Mouse (Mus musculus) erythroblast, embryonic 14.5 days (primary cell): ENCODE data around the gene Cacna1c. TPM values are rescaled to one million over a fixed set of nuclear protein-coding genes. Genes with fewer than 3 reads are reported as not detected.

Experiments
- H3K27me3 ChIP-seq: 2 replicates; pipeline ENCODE4 v1.6.1; 2012; ENCODE audit warnings: inconsistent platforms; ENCODE audit not compliant: control insufficient read depth
- H3K36me3 ChIP-seq: 2 replicates; pipeline ENCODE4 v1.6.1; 2012; ENCODE audit warnings: mild to moderate bottlenecking, inconsistent platforms; ENCODE audit not compliant: control insufficient read depth
- H3K4me1 ChIP-seq: 2 replicates; pipeline ENCODE4 v1.6.1; 2012; ENCODE audit warnings: inconsistent platforms; ENCODE audit not compliant: control insufficient read depth
- H3K4me3 ChIP-seq: replicated peaks from 2 replicates; pipeline ENCODE3; 2012; ENCODE audit warnings: moderate library complexity, mild to moderate bottlenecking, inconsistent platforms
- H3K9me3 ChIP-seq: 2 replicates; pipeline ENCODE4 v1.6.1; 2012; ENCODE audit warnings: low read length, inconsistent platforms, mixed read lengths; ENCODE audit not compliant: control insufficient read depth
- GATA1 ChIP-seq: IDR thresholded peaks from 2 replicates; pipeline ENCODE4 v1.6.1; 2012; ENCODE audit warnings: low read length, inconsistent platforms, mixed read lengths
- TAL1 ChIP-seq: IDR thresholded peaks from 3 replicates; pipeline ENCODE4 v1.6.1; 2012; ENCODE audit warnings: low read length, inconsistent platforms, mixed read lengths
- polyA plus RNA-seq: library from polyadenylated mRNA; stranded (reverse); fragments of >175 nt; gene quantifications from 2 replicates; pipeline ENCODE4 v1.2.3, GENCODE M21; 2012

Cacna1c gene
- polyA plus RNA-seq, 1 experiment: 0.14 TPM

DNA sequence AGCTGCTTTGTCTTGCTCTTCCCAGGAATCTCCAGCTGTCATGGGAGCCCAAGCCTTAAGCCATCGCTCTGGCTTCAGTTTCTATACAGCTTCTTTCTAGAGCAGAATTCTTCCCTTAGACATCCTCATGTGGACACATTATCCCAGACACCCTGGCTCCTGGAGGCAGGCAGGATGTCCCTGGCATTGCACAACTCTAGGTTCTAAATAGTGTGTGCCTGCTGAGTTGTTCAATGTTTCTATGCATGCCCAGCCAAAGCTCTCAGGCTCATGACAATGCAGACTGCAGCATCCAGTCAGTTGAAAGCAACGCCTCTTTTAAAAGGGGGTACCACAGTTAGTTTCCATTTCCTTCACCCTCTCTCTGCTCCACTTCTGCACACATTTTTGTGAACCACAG lies 230.6 kb downstream of the Cacna1c start:
- peaks cover 4% of the 10 kb centered on the region for H3K27me3 ChIP-seq
- H3K4me1 ChIP-seq: no peaks in the 10 kb centered on the region
- no peaks in the 10 kb centered on the region for H3K9me3 ChIP-seq
- TF ChIP-seq GATA1: no peak
- TF ChIP-seq TAL1: no peak
- H3K4me3 ChIP-seq: no peak overlapping the region
- no peaks in the 10 kb centered on the region for H3K36me3 ChIP-seq

GRCm38 (mm10) chr6:118963806-118964205 lies 232.4 kb downstream of the Cacna1c start:
- Histone ChIP-seq H3K4me3 (no peak overlapping the region), H3K36me3 (no peaks in the 10 kb centered on the region), H3K4me1 (no peaks in the 10 kb centered on the region), H3K27me3 (peaks cover 4% of the 10 kb centered on the region), H3K9me3 (no peaks in the 10 kb centered on the region)
- TF ChIP-seq TAL1 (no peak), GATA1 (no peak)

GRCm38 (mm10) chr6:118963283-118963682 lies 232.9 kb downstream of the Cacna1c start:
- Histone ChIP-seq H3K27me3 (peaks cover 4% of the 10 kb centered on the region), H3K4me3 (no peak overlapping the region), H3K9me3 (no peaks in the 10 kb centered on the region), H3K36me3 (no peaks in the 10 kb centered on the region), H3K4me1 (no peaks in the 10 kb centered on the region)
- TF ChIP-seq TAL1 (no peak), GATA1 (no peak)

GRCm38 (mm10) chr6:118958529-118958928 lies 237.7 kb downstream of the Cacna1c start:
- no peaks in the 10 kb centered on the region for H3K4me1 ChIP-seq
- H3K4me3 ChIP-seq: no peak overlapping the region
- H3K36me3 ChIP-seq: no peaks in the 10 kb centered on the region
- TF ChIP-seq GATA1 (no peak), TAL1 (no peak)
- no peaks in the 10 kb centered on the region for H3K9me3 ChIP-seq
- no peaks in the 10 kb centered on the region for H3K27me3 ChIP-seq

- no peaks in the 10 kb centered on the region for H3K27me3 ChIP-seq
- H3K4me3 ChIP-seq: no peak overlapping the region
- H3K9me3 ChIP-seq: no peaks in the 10 kb centered on the region
- no peaks in the 10 kb centered on the region for H3K36me3 ChIP-seq
- H3K4me1 ChIP-seq: no peaks in the 10 kb centered on the region
- no peak for TF ChIP-seq GATA1
- no peak for TF ChIP-seq TAL1
These were observed 240.0 kb downstream of the Cacna1c start for GRCm38 (mm10) chr6:118956234-118956633.

- Histone ChIP-seq H3K27me3 (no peaks in the 10 kb centered on the region), H3K9me3 (no peaks in the 10 kb centered on the region), H3K4me1 (no peaks in the 10 kb centered on the region), H3K4me3 (no peak overlapping the region), H3K36me3 (no peaks in the 10 kb centered on the region)
- TF ChIP-seq TAL1: no peak
- no peak for TF ChIP-seq GATA1
These were observed 240.4 kb downstream of the Cacna1c start for GRCm38 (mm10) chr6:118955777-118956176.

GRCm38 (mm10) chr6:118954988-118955554 lies 241.1 kb downstream of the Cacna1c start:
- Histone ChIP-seq H3K36me3 (no peaks in the 10 kb centered on the region), H3K9me3 (no peaks in the 10 kb centered on the region), H3K4me1 (no peaks in the 10 kb centered on the region), H3K27me3 (no peaks in the 10 kb centered on the region), H3K4me3 (no peak overlapping the region)
- TF ChIP-seq TAL1: no peak
- TF ChIP-seq GATA1: no peak

GRCm38 (mm10) chr6:118952377-118952776 lies 243.8 kb downstream of the Cacna1c start:
- Histone ChIP-seq H3K9me3 (no peaks in the 10 kb centered on the region), H3K36me3 (no peaks in the 10 kb centered on the region), H3K4me1 (no peaks in the 10 kb centered on the region), H3K4me3 (no peak overlapping the region), H3K27me3 (no peaks in the 10 kb centered on the region)
- TF ChIP-seq GATA1: no peak
- no peak for TF ChIP-seq TAL1

DNA sequence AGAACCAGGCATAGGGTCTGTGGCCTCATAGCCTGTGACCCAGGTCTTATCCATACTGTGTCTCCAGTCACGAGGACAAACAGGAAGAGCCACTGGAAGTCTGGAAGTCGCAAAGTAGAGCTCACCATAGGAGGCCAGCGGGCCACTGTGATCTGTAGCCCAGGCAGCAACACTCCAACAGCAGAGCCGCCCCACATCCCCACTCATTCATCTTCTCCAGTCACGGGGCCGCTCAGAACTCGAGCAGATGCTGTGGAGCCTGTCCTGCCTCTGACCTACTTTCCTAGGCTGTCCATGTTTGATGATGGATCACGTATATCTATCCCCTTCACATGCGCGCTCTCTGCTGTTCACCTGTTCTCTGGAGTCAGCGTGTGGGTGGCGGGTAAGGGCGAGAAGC lies 246.0 kb downstream of the Cacna1c start:
- Histone ChIP-seq H3K4me1 (no peaks in the 10 kb centered on the region), H3K36me3 (no peaks in the 10 kb centered on the region), H3K9me3 (no peaks in the 10 kb centered on the region), H3K4me3 (no peak overlapping the region), H3K27me3 (no peaks in the 10 kb centered on the region)
- TF ChIP-seq GATA1 (no peak), TAL1 (no peak)

- Histone ChIP-seq H3K4me1 (no peaks in the 10 kb centered on the region), H3K36me3 (no peaks in the 10 kb centered on the region), H3K27me3 (no peaks in the 10 kb centered on the region), H3K9me3 (no peaks in the 10 kb centered on the region), H3K4me3 (no peak overlapping the region)
- no peak for TF ChIP-seq TAL1
- no peak for TF ChIP-seq GATA1
These were observed 248.9 kb downstream of the Cacna1c start for GRCm38 (mm10) chr6:118947286-118947685.
